Mouse (Mus musculus): ENCODE results near the gene Kcnk10. TPM values are rescaled to one million over a fixed set of nuclear protein-coding genes. Genes with fewer than 3 reads are reported as not detected.

The Kcnk10 gene
- total RNA-seq, 2 experiments from 2014 or later: 13.4 to 15.2 TPM

- no peak for DNase-seq (ENCODE audit: low spot score in 2 of 2)
- intact Hi-C loops (cut with DNase I): no loop called here
These were observed 133.2 kb downstream of the Kcnk10 start for GRCm38 (mm10) chr12:98444860-98445259.

GRCm38 (mm10) chr12:98443754-98444153 lies 134.4 kb downstream of the Kcnk10 start:
- no peak for DNase-seq (ENCODE audit: low spot score in 2 of 2)
- intact Hi-C loops (cut with DNase I): no loop called here

- intact Hi-C loops (cut with DNase I): no loop called here
- no peak for DNase-seq (ENCODE audit: low spot score in 2 of 2)
These were observed 140.0 kb downstream of the Kcnk10 start for GRCm38 (mm10) chr12:98438080-98438479.

GRCm38 (mm10) chr12:98430683-98431082 lies 147.4 kb downstream of the Kcnk10 start:
- intact Hi-C loops (cut with DNase I): no loop called here
- DNase-seq (ENCODE audit: low spot score in 2 of 2): no peak

- intact Hi-C loops (cut with DNase I): no loop called here
- DNase-seq (ENCODE audit: low spot score in 2 of 2): no peak
These were observed 156.8 kb downstream of the Kcnk10 start for GRCm38 (mm10) chr12:98421340-98421739.

- no peak for DNase-seq (ENCODE audit: low spot score in 2 of 2)
- intact Hi-C loops (cut with DNase I): no loop called here
These were observed 158.3 kb downstream of the Kcnk10 start for GRCm38 (mm10) chr12:98419849-98420248.

GRCm38 (mm10) chr12:98409580-98409979 lies 168.5 kb downstream of the Kcnk10 start:
- intact Hi-C loops (cut with DNase I): loop anchor here (5.0 to 10.0 kb wide), 2 partner anchors 82 to 125 kb away; no protein-coding TSS in a partner anchor
- peak in 1 of 2 experiments; percentile 66 for DNase-seq (ENCODE audit: low spot score in 2 of 2)

GRCm38 (mm10) chr12:98406598-98406997 lies 171.5 kb downstream of the Kcnk10 start:
- intact Hi-C loops (cut with DNase I): loop anchor here (5.0 to 10.0 kb wide), 2 partner anchors 79 to 122 kb away; no protein-coding TSS in a partner anchor

GRCm38 (mm10) chr12:98406076-98406475 lies 172.0 kb downstream of the Kcnk10 start:
- intact Hi-C loops (cut with DNase I): loop anchor here (5.0 to 10.0 kb wide), 2 partner anchors 79 to 121 kb away; no protein-coding TSS in a partner anchor
- DNase-seq (ENCODE audit: low spot score in 2 of 2): no peak

More at GRCm38 (mm10) chr12:98406598-98406997, 171.5 kb downstream of the Kcnk10 start:
- no peak for DNase-seq (ENCODE audit: low spot score in 2 of 2)

GRCm38 (mm10) chr12:98396586-98396985 lies 181.5 kb downstream of the Kcnk10 start:
- intact Hi-C loops (cut with DNase I): no loop called here
- no peak for DNase-seq (ENCODE audit: low spot score in 2 of 2)

- intact Hi-C loops (cut with DNase I): no loop called here
These were observed 184.0 kb downstream of the Kcnk10 start for GRCm38 (mm10) chr12:98394115-98394514.

GRCm38 (mm10) chr12:98391347-98391746 lies 186.8 kb downstream of the Kcnk10 start:
- DNase-seq (ENCODE audit: low spot score in 2 of 2): no peak
- intact Hi-C loops (cut with DNase I): no loop called here

More at GRCm38 (mm10) chr12:98394115-98394514, 184.0 kb downstream of the Kcnk10 start:
- DNase-seq (ENCODE audit: low spot score in 2 of 2): no peak

GRCm38 (mm10) chr12:98389618-98390017 lies 188.5 kb downstream of the Kcnk10 start:
- intact Hi-C loops (cut with DNase I): no loop called here
- no peak for DNase-seq (ENCODE audit: low spot score in 2 of 2)

Other genes starting within 250 kb of the Kcnk10 start
- gene Spata7, start 49.8 kb upstream of the Kcnk10 start, total RNA-seq (2021): 10 to 100 TPM; 32.5 to 33.4 TPM
- gene Ptpn21, start 159.1 kb upstream of the Kcnk10 start, total RNA-seq (2021): 1 to 10 TPM; 8.3 to 9.6 TPM
- gene Zc3h14, start 168.7 kb upstream of the Kcnk10 start, total RNA-seq (2021): 10 to 100 TPM; 93.1 to 97.3 TPM

Measured in left cerebral cortex, postnatal 25 days (tissue).